Mouse (Mus musculus): ENCODE measurements around the gene Dolk. TPM values are rescaled to one million over a fixed set of nuclear protein-coding genes. Genes with fewer than 3 reads are reported as not detected.
A peak's percentile ranks its signal among the peaks of the same experiment; 100 is the strongest.

Gene Dolk
- total and polyA plus RNA-seq, 3 experiments: 18.5 to 21.7 TPM; not detected in 1

GRCm38 (mm10) chr2:30242509-30242908 is 43.6 kb downstream of the Dolk start:
- H3K36me3 ChIP-seq (ENCODE audit: control insufficient read depth in 1 of 2, insufficient read depth in 2 of 2, low read length in 2 of 2): peaks cover 5 to 11% of the 10 kb centered on the region in 2 experiments
- DNase-seq (ENCODE audit: low read depth, low spot score): no peak
- no peaks in the 10 kb centered on the region for H3K9me3 ChIP-seq (replicated peaks; ENCODE audit: insufficient read depth, low read length)
- H3K27ac ChIP-seq (ENCODE audit: control insufficient read depth, low read depth, low read length): no peak overlapping the region
- H3K79me2 ChIP-seq (ENCODE audit: control insufficient read depth, insufficient read depth, low read length, poor library complexity): peaks cover 13% of the 10 kb centered on the region
- H3K27me3 ChIP-seq (ENCODE audit: control insufficient read depth in 1 of 2, insufficient read depth in 2 of 2, low read length in 2 of 2): no peaks in the 10 kb centered on the region
- no peak overlapping the region for H3K9ac ChIP-seq (ENCODE audit: control insufficient read depth, low read depth, low read length, poor library complexity, severe bottlenecking)
- TF ChIP-seq TBP (IDR thresholded peaks at IDR 0.05; ENCODE audit: low read depth, low read length): no peak
- TF ChIP-seq HCFC1 (IDR thresholded peaks at IDR 0.05; ENCODE audit: low read depth, low read length): no peak
- no peak for TF ChIP-seq GABPA (IDR thresholded peaks at IDR 0.05; ENCODE audit: low read depth, low read length)
- TF ChIP-seq MAZ (IDR thresholded peaks at IDR 0.05; ENCODE audit: low read depth, low read length): no peak
- no peak for TF ChIP-seq MAFK (IDR thresholded peaks at IDR 0.05; ENCODE audit: borderline replicate concordance, low read depth, low read length)
- TF ChIP-seq MEF2A (IDR thresholded peaks at IDR 0.05; ENCODE audit: extremely low read depth, insufficient replicate concordance, low read depth, low read length, poor library complexity, severe bottlenecking): no peak
- TF ChIP-seq ELF1 (IDR thresholded peaks at IDR 0.05; ENCODE audit: low read depth, low read length): no peak
- TF ChIP-seq KAT2A (conservative IDR thresholded peaks at IDR 0.05; ENCODE audit: low read depth, low read length): no peak
- TF ChIP-seq POLR2AphosphoS5 (IDR thresholded peaks at IDR 0.05; ENCODE audit: borderline replicate concordance, low read depth, low read length): no peak
- TF ChIP-seq MAX (IDR thresholded peaks at IDR 0.05; ENCODE audit: low read length): no peak
- no peak for TF ChIP-seq E2F4 (IDR thresholded peaks at IDR 0.05; ENCODE audit: borderline replicate concordance, low read depth, low read length)
- TF ChIP-seq SIN3A (IDR thresholded peaks at IDR 0.05; ENCODE audit: low read length): no peak
- TF ChIP-seq MYB (IDR thresholded peaks at IDR 0.05; ENCODE audit: low read depth, low read length): no peak
- TF ChIP-seq ZNF384 (IDR thresholded peaks at IDR 0.05; ENCODE audit: low read depth, low read length): no peak
- TF ChIP-seq UBTF (IDR thresholded peaks at IDR 0.05; ENCODE audit: borderline replicate concordance, insufficient read depth, low read depth, low read length): no peak
- peaks cover 9 to 20% of the 10 kb centered on the region in 2 experiments for H3K4me1 ChIP-seq (ENCODE audit: control insufficient read depth in 1 of 2, insufficient read depth in 2 of 2, low read length in 2 of 2)
- H3K4me3 ChIP-seq (ENCODE audit: control insufficient read depth in 1 of 2, insufficient read depth in 1 of 2, low read depth in 2 of 2, low read length in 2 of 2): no peak overlapping the region

- H3K27ac ChIP-seq (ENCODE audit: control insufficient read depth, low read depth, low read length): peak within 1 kb of the TSS; percentile 26; the same call in 1 of the 2 replicates
- no peak within 1 kb of the TSS for H3K9ac ChIP-seq (ENCODE audit: control insufficient read depth, low read depth, low read length, poor library complexity, severe bottlenecking)
- peaks cover 9 to 20% of the 10 kb centered on the region in 2 experiments for H3K4me1 ChIP-seq (ENCODE audit: control insufficient read depth in 1 of 2, insufficient read depth in 2 of 2, low read length in 2 of 2)
- no peaks in the 10 kb centered on the region for H3K9me3 ChIP-seq (replicated peaks; ENCODE audit: insufficient read depth, low read length)
- no peak within 1 kb of the TSS for H3K4me3 ChIP-seq (ENCODE audit: control insufficient read depth in 1 of 2, insufficient read depth in 1 of 2, low read depth in 2 of 2, low read length in 2 of 2)
- TF ChIP-seq POLR2A (IDR thresholded peaks at IDR 0.05; ENCODE audit: control insufficient read depth in 1 of 2, insufficient read depth in 1 of 2, low read depth in 1 of 2, low read length in 2 of 2, poor library complexity in 1 of 2) (peak in 1 of 2 experiments; percentile 7; a peak in 1 of 4 replicates), ELF1 (IDR thresholded peaks at IDR 0.05; ENCODE audit: low read depth, low read length) (no peak), CTCF (IDR thresholded peaks at IDR 0.05 in 2 of 3, conservative IDR thresholded peaks at IDR 0.05 in 1 of 3; ENCODE audit: control insufficient read depth in 1 of 3, insufficient read depth in 1 of 3, low read depth in 2 of 3, low read length in 3 of 3, poor library complexity in 1 of 3, severe bottlenecking in 1 of 3) (no peak)
- H3K36me3 ChIP-seq (ENCODE audit: control insufficient read depth in 1 of 2, insufficient read depth in 2 of 2, low read length in 2 of 2): peaks cover 5 to 11% of the 10 kb centered on the region in 2 experiments
- H3K79me2 ChIP-seq (ENCODE audit: control insufficient read depth, insufficient read depth, low read length, poor library complexity): peaks cover 17% of the 10 kb centered on the region
- DNase-seq (ENCODE audit: low read depth, low spot score): no peak
- H3K27me3 ChIP-seq (ENCODE audit: control insufficient read depth in 1 of 2, insufficient read depth in 2 of 2, low read length in 2 of 2): no peaks in the 10 kb centered on the region
These were observed 45.9 kb downstream of the Dolk start, which contains the start of gene Gm28035 for GRCm38 (mm10) chr2:30240267-30240666. TSS of gene Gm28035 (plus strand) at chr2:30240567.
